Mouse (Mus musculus) CH12.LX (cell line): ENCODE data around the gene Ppp1cb. TPM values are rescaled to one million over a fixed set of nuclear protein-coding genes. Genes with fewer than 3 reads are reported as not detected.

ENCODE experiments used
- DNase-seq: peaks from one replicate; pipeline ENCODE4 v3.0.0-alpha.2; 2013; ENCODE audit errors: extremely low read depth
- H3K27ac ChIP-seq: 2 replicates; pipeline ENCODE4 v1.5.1; 2012; ENCODE audit warnings: low read depth, mild to moderate bottlenecking, control low read depth, moderate library complexity; ENCODE audit not compliant: insufficient read depth
- H3K27me3 ChIP-seq: replicated peaks from 2 replicates; pipeline ENCODE3; 2012; ENCODE audit warnings: inconsistent platforms
- H3K36me3 ChIP-seq, 2 experiments: replicated peaks in 1 of 2; 2 replicates each; pipeline versions ENCODE3 to v1.6.1; 2012; ENCODE audit warnings: inconsistent platforms in 1 of 2, low read length in 1 of 2, mild to moderate bottlenecking in 1 of 2, mixed read lengths in 1 of 2, moderate library complexity in 1 of 2; ENCODE audit not compliant: control insufficient read depth in 1 of 2, insufficient read depth in 1 of 2
- H3K4me1 ChIP-seq, 2 experiments: 2 replicates each; pipeline ENCODE4 v1.6.1; 2012; ENCODE audit warnings: inconsistent platforms in 1 of 2, moderate library complexity in 1 of 2; ENCODE audit not compliant: insufficient read depth in 2 of 2, control insufficient read depth in 1 of 2
- H3K4me2 ChIP-seq: 2 replicates; pipeline ENCODE4 v1.6.1; 2012; ENCODE audit warnings: low read depth, mild to moderate bottlenecking, control low read depth; ENCODE audit not compliant: poor library complexity, insufficient read depth, severe bottlenecking
- H3K4me3 ChIP-seq, 3 experiments: fragments of 150-350 bp in 1 of 3; sonication (generic) in 1 of 3; replicated peaks in 1 of 3; 2 replicates each; pipeline versions ENCODE3 to v1.5.1; 2011 to 2012; ENCODE audit warnings: low read depth in 2 of 3, low read length in 2 of 3, mild to moderate bottlenecking in 2 of 3, moderate library complexity in 2 of 3, control low read depth in 1 of 3, improper control_type of control experiment in 1 of 3, inconsistent platforms in 1 of 3, mixed read lengths in 1 of 3; ENCODE audit not compliant: poor library complexity in 1 of 3
- H3K79me2 ChIP-seq: replicated peaks from 2 replicates; pipeline ENCODE4 v1.6.1; 2012; ENCODE audit warnings: mild to moderate bottlenecking, moderate library complexity; ENCODE audit not compliant: control insufficient read depth, poor library complexity, insufficient read depth, severe bottlenecking; ENCODE audit errors: extremely low read depth
- H3K9ac ChIP-seq: 2 replicates; pipeline ENCODE4 v1.6.1; 2012; ENCODE audit warnings: low read depth, mild to moderate bottlenecking, control low read depth, moderate library complexity; ENCODE audit not compliant: insufficient read depth
- H3K9me3 ChIP-seq: replicated peaks from 2 replicates; pipeline ENCODE3; 2012; ENCODE audit warnings: low read length, inconsistent platforms, mixed read lengths
- BHLHE40 ChIP-seq: IDR thresholded peaks from 2 replicates; pipeline ENCODE4 v1.6.1; 2011; ENCODE audit warnings: mild to moderate bottlenecking, low read depth, low read length, improper control_type of control experiment
- CHD1 ChIP-seq: IDR thresholded peaks from 2 replicates; pipeline ENCODE4 v1.6.1; 2012; ENCODE audit warnings: low read depth, low read length, improper control_type of control experiment, inconsistent platforms
- CHD2 ChIP-seq: IDR thresholded peaks from 2 replicates; pipeline ENCODE4 v1.6.1; 2011; ENCODE audit warnings: low read length, improper control_type of control experiment
- CTCF ChIP-seq, 2 experiments: IDR thresholded peaks in 1 of 2; conservative IDR thresholded peaks in 1 of 2; 2 replicates each; pipeline ENCODE4 v1.5.1; 2011 to 2012; ENCODE audit warnings: low read depth in 2 of 2, low read length in 2 of 2, improper control_type of control experiment in 1 of 2, inconsistent platforms in 1 of 2, mild to moderate bottlenecking in 1 of 2, moderate library complexity in 1 of 2
- E2F4 ChIP-seq: IDR thresholded peaks from 2 replicates; pipeline ENCODE4 v1.6.1; 2011; ENCODE audit warnings: low read depth, low read length, improper control_type of control experiment; ENCODE audit not compliant: insufficient replicate concordance
- ELF1 ChIP-seq: IDR thresholded peaks from 2 replicates; pipeline ENCODE4 v1.6.1; 2014; ENCODE audit warnings: low read depth, mild to moderate bottlenecking, inconsistent platforms, low read length, improper control_type of control experiment
- EP300 ChIP-seq: IDR thresholded peaks from 2 replicates; pipeline ENCODE4 v1.6.1; 2011; ENCODE audit warnings: low read length, improper control_type of control experiment
- ETS1 ChIP-seq: conservative IDR thresholded peaks from 2 replicates; pipeline ENCODE4 v1.6.1; 2012; ENCODE audit warnings: low read depth, mild to moderate bottlenecking, inconsistent platforms, low read length, improper control_type of control experiment, moderate library complexity
- HCFC1 ChIP-seq: IDR thresholded peaks from 2 replicates; pipeline ENCODE4 v1.6.1; 2012; ENCODE audit warnings: low read depth, mild to moderate bottlenecking, inconsistent platforms, low read length, improper control_type of control experiment
- IRF4 ChIP-seq: IDR thresholded peaks from 2 replicates; pipeline ENCODE4 v1.6.1; 2014; ENCODE audit warnings: low read depth, mild to moderate bottlenecking, inconsistent platforms, low read length, improper control_type of control experiment
- JUN ChIP-seq: IDR thresholded peaks from 2 replicates; pipeline ENCODE4 v1.6.1; 2011; ENCODE audit warnings: low read depth, mild to moderate bottlenecking, low read length, improper control_type of control experiment, moderate library complexity; ENCODE audit not compliant: insufficient read depth
- JUND ChIP-seq: conservative IDR thresholded peaks from 2 replicates; pipeline ENCODE4 v1.6.1; 2011; ENCODE audit warnings: low read depth, low read length, improper control_type of control experiment
- MAX ChIP-seq: IDR thresholded peaks from 2 replicates; pipeline ENCODE4 v1.6.1; 2011; ENCODE audit warnings: low read length, improper control_type of control experiment
- MAZ ChIP-seq: IDR thresholded peaks from 2 replicates; pipeline ENCODE4 v1.6.1; 2012; ENCODE audit warnings: low read depth, mild to moderate bottlenecking, inconsistent platforms, low read length, improper control_type of control experiment, moderate library complexity
- MEF2A ChIP-seq: IDR thresholded peaks from 2 replicates; pipeline ENCODE4 v1.6.1; 2014; ENCODE audit warnings: low read depth, mild to moderate bottlenecking, inconsistent platforms, low read length, improper control_type of control experiment, borderline replicate concordance
- MYC ChIP-seq: IDR thresholded peaks from 2 replicates; pipeline ENCODE4 v1.6.1; 2011; ENCODE audit warnings: low read depth, mild to moderate bottlenecking, improper control_type of control experiment, low read length
- NRF1 ChIP-seq: IDR thresholded peaks from 2 replicates; pipeline ENCODE4 v1.6.1; 2014; ENCODE audit warnings: low read depth, mild to moderate bottlenecking, inconsistent platforms, low read length, improper control_type of control experiment, moderate library complexity
- PAX5 ChIP-seq: IDR thresholded peaks from 2 replicates; pipeline ENCODE4 v1.6.1; 2012; ENCODE audit warnings: low read length, inconsistent platforms, mixed read lengths
- RAD21 ChIP-seq: IDR thresholded peaks from 2 replicates; pipeline ENCODE4 v1.6.1; 2011; ENCODE audit warnings: low read depth, mild to moderate bottlenecking, low read length, improper control_type of control experiment, moderate library complexity
- SIN3A ChIP-seq: IDR thresholded peaks from 2 replicates; pipeline ENCODE4 v1.6.1; 2012; ENCODE audit warnings: low read length, improper control_type of control experiment, inconsistent platforms
- SMC3 ChIP-seq: IDR thresholded peaks from 2 replicates; pipeline ENCODE4 v1.6.1; 2011; ENCODE audit warnings: low read depth, low read length, improper control_type of control experiment
- TBP ChIP-seq: conservative IDR thresholded peaks from 2 replicates; pipeline ENCODE4 v1.6.1; 2011; ENCODE audit warnings: low read depth, low read length, improper control_type of control experiment
- TCF12 ChIP-seq: IDR thresholded peaks from 2 replicates; pipeline ENCODE4 v1.6.1; 2014; ENCODE audit warnings: low read depth, mild to moderate bottlenecking, inconsistent platforms, low read length, improper control_type of control experiment
- USF1 ChIP-seq: IDR thresholded peaks from 2 replicates; pipeline ENCODE4 v1.6.1; 2014; ENCODE audit warnings: low read depth, mild to moderate bottlenecking, inconsistent platforms, low read length, improper control_type of control experiment
- USF2 ChIP-seq: conservative IDR thresholded peaks from 2 replicates; pipeline ENCODE4 v1.6.1; 2011; ENCODE audit warnings: low read depth, low read length, improper control_type of control experiment
- ZC3H11A ChIP-seq: IDR thresholded peaks from 2 replicates; pipeline ENCODE4 v1.6.1; 2012; ENCODE audit warnings: low read depth, mild to moderate bottlenecking, inconsistent platforms, low read length, improper control_type of control experiment
- ZKSCAN1 ChIP-seq: IDR thresholded peaks from 2 replicates; pipeline ENCODE4 v1.6.1; 2012; ENCODE audit warnings: low read depth, inconsistent platforms, low read length, improper control_type of control experiment, borderline replicate concordance
- ZMIZ1 ChIP-seq: IDR thresholded peaks from 2 replicates; pipeline ENCODE4 v1.6.1; 2012; ENCODE audit warnings: low read depth, mild to moderate bottlenecking, inconsistent platforms, low read length, improper control_type of control experiment
- dilution Hi-C: fragments of 300-500 bp; cut with MboI; formaldehyde crosslinking; loops from 2 replicates; pipeline ENCODE4 v1.14.3; 2020; ENCODE audit warnings: low sequenced_read_pairs; ENCODE audit not compliant: extremely low pct_unique_long_range_greater_than_20kb, extremely low pct_ligation_motif_present
- in situ Hi-C: fragments of 300-500 bp; cut with MboI; formaldehyde crosslinking; loops from 3 replicates; pipeline ENCODE4 v1.14.3; 2019; ENCODE audit warnings: low sequenced_read_pairs, low pct_ligation_motif_present, low pct_unique_long_range_greater_than_20kb, mixed read lengths
- polyA plus RNA-seq: library from polyadenylated mRNA; unstranded; fragments of >175 nt; gene quantifications from 2 replicates; pipeline ENCODE4 v1.2.1, GENCODE M21; 2012; ENCODE audit warnings: low read depth; ENCODE audit not compliant: insufficient read length
- total RNA-seq, 2 experiments: library from RNA; depleted of rRNA; stranded (reverse); fragments of 300-350 nt in 1 of 2; fragments of >200 nt in 1 of 2; gene quantifications; 2 replicates each; pipeline ENCODE4 v1.2.3; 2012 to 2014

Ppp1cb gene
- total and polyA plus RNA-seq, 3 experiments = 45.3 to 194 (median 116) TPM

- DNase-seq = no peak
- Histone ChIP-seq H3K27ac (no peak overlapping the region), H3K27me3 (no peaks in the 10 kb centered on the region), H3K4me3 (no peak overlapping the region), H3K36me3 (no peaks in the 10 kb centered on the region), H3K9me3 (no peaks in the 10 kb centered on the region), H3K79me2 (no peaks in the 10 kb centered on the region), H3K4me1 (peaks cover 10 to 45% of the 10 kb centered on the region in 2 experiments), H3K4me2 (no peak overlapping the region), H3K9ac (no peak overlapping the region)
- TF ChIP-seq NRF1 (no peak), PAX5 (no peak), E2F4 (no peak), ELF1 (no peak), USF1 (no peak), CTCF (conservative IDR thresholded peaks at IDR 0.05 in 1 of 2, IDR thresholded peaks at IDR 0.05 in 1 of 2; ENCODE audit: low read depth in 2 of 2, low read length in 2 of 2) (no peak), HCFC1 (no peak), TBP (no peak), MAX (no peak), IRF4 (no peak), ZKSCAN1 (no peak), EP300 (no peak), USF2 (no peak), RAD21 (no peak), MAZ (no peak), CHD2 (no peak), JUN (no peak)
- in situ Hi-C loops (no loop called here), dilution Hi-C loops (no loop called here)
Observed at GRCm38 (mm10) chr5:32414461-32414985, 44.1 kb upstream of the Ppp1cb start.

GRCm38 (mm10) chr5:32415554-32415953, 43.1 kb upstream of the Ppp1cb start:
- dilution Hi-C loops (no loop called here), in situ Hi-C loops (no loop called here)
- H3K4me1 ChIP-seq = peaks cover 10 to 45% of the 10 kb centered on the region in 2 experiments
- no peaks in the 10 kb centered on the region for H3K9me3 ChIP-seq
- H3K4me3 ChIP-seq = no peak overlapping the region
- H3K27me3 ChIP-seq = no peaks in the 10 kb centered on the region
- TF ChIP-seq SMC3 (no peak), HCFC1 (no peak), ZMIZ1 (no peak), PAX5 (no peak), MAZ (no peak), MYC (no peak), SIN3A (no peak), ZC3H11A (no peak), JUND (no peak), MEF2A (no peak), JUN (no peak), CHD1 (no peak), CTCF (conservative IDR thresholded peaks at IDR 0.05 in 1 of 2, IDR thresholded peaks at IDR 0.05 in 1 of 2; ENCODE audit: low read depth in 2 of 2, low read length in 2 of 2) (no peak), CHD2 (no peak), BHLHE40 (no peak), E2F4 (no peak), ETS1 (no peak), TCF12 (no peak)
- H3K27ac ChIP-seq = no peak overlapping the region
- no peak overlapping the region for H3K4me2 ChIP-seq
- no peaks in the 10 kb centered on the region for H3K79me2 ChIP-seq
- no peaks in the 10 kb centered on the region for H3K36me3 ChIP-seq
- DNase-seq = no peak
- H3K9ac ChIP-seq = no peak overlapping the region
